8 mouse cellular contexts compared by ENCODE assay signal in genomic region chr13:21401636-21402286, GRCm38 (mm10). TPM values are rescaled to one million over a fixed set of nuclear protein-coding genes. Genes with fewer than 3 reads are reported as not detected.
DNase-seq lines count a peak whose midpoint lies in the region; ATAC-seq lines count a peak whose summit lies in the region.

No protein-coding gene starts in this region.

- peak overlapping the region; percentile 81 for H3K9ac ChIP-seq in embryonic facial prominence, embryonic 15.5 days

- H3K9me3 ChIP-seq in embryonic facial prominence, embryonic 15.5 days (replicated peaks) = no peaks in the 10 kb centered on the region
- H3K9me3 ChIP-seq in limb, embryonic 10.5 days (replicated peaks) = no peaks in the 10 kb centered on the region

- peaks cover 9% of the 10 kb centered on the region for H3K4me1 ChIP-seq in embryonic facial prominence, embryonic 15.5 days
- peaks cover 9% of the 10 kb centered on the region for H3K4me1 ChIP-seq in limb, embryonic 10.5 days

- peak overlapping the region; percentile 52 for H3K4me2 ChIP-seq in embryonic facial prominence, embryonic 15.5 days (replicated peaks)

- ATAC-seq in embryonic facial prominence, embryonic 15.5 days (ENCODE audit: insufficient number of reproducible peaks, low FRiP score, low TSS enrichment, low read depth) = no peak

- H3K4me3 ChIP-seq in embryonic facial prominence, embryonic 15.5 days (replicated peaks) = peak overlapping the region; percentile 89
- H3K4me3 ChIP-seq in limb, embryonic 10.5 days = peak overlapping the region; percentile 81

- H3K27ac ChIP-seq in embryonic facial prominence, embryonic 15.5 days (replicated peaks) = peak overlapping the region; percentile 66; the same call in 1 of the 2 replicates
- H3K27ac ChIP-seq in limb, embryonic 10.5 days = peak overlapping the region; percentile 94

- H3K27me3 ChIP-seq in embryonic facial prominence, embryonic 15.5 days = no peaks in the 10 kb centered on the region
- no peaks in the 10 kb centered on the region for H3K27me3 ChIP-seq in limb, embryonic 10.5 days (ENCODE audit: low read depth, poor library complexity, severe bottlenecking)

- 8% methylated on average over 12 of the region's 12 CpGs for WGBS in embryonic facial prominence, embryonic 15.5 days
- 18% methylated on average over 12 of the region's 12 CpGs for WGBS in limb, embryonic 10.5 days

- H3K36me3 ChIP-seq in embryonic facial prominence, embryonic 15.5 days = peaks cover 16% of the 10 kb centered on the region
- peaks cover 34% of the 10 kb centered on the region for H3K36me3 ChIP-seq in limb, embryonic 10.5 days

- DNase-seq in adrenal gland, postnatal 10 days = peak; percentile 26
- DNase-seq in adrenal gland, postnatal 4 days (ENCODE audit: low spot score in 2 of 2) = no peak
- peak; percentile 65 for DNase-seq in 3T3-L1 (ENCODE audit: low read depth, low spot score)
- no peak for DNase-seq in limb, embryonic 10.5 days (ENCODE audit: low spot score)
- DNase-seq in retina, embryonic 14.5 days (ENCODE audit: low spot score) = peak; percentile 11
- DNase-seq in urinary bladder, adult 2 months (ENCODE audit: low spot score) = no peak
- no peak for DNase-seq in right cerebral cortex, postnatal 14 days

RNA-seq across cellular contexts. Expression of gene Zkscan3, which starts 0.8 kb away (rescaled TPM):
- total RNA-seq in adrenal gland, postnatal 10 days (2021) = 10 to 100 TPM; 47.8 to 61.0 TPM
- 10 to 100 TPM; 67.9 to 68.8 TPM for total RNA-seq in adrenal gland, postnatal 4 days (2021)
- 83.5 and 86.6 TPM in 2 replicates for polyA plus RNA-seq in embryonic facial prominence, embryonic 15.5 days (2015; fragmentation: Nextera tagmentation; extraction: Ambion mirVana)
- 88.7 and 100 TPM in 2 replicates for polyA plus RNA-seq in limb, embryonic 10.5 days (2016; fragmentation: Nextera tagmentation; extraction: Ambion mirVana)
- polyA plus RNA-seq in urinary bladder, adult 2 months (2012; rRNA removed) = 56.6 and 76.3 TPM in 2 replicates

RNA-seq across cellular contexts. Expression of gene Pgbd1, which starts 39.1 kb away (rescaled TPM):
- total RNA-seq in adrenal gland, postnatal 10 days (2021) = under 1 TPM; 0.48 to 0.54 TPM
- under 1 TPM; 0.90 to 0.95 TPM for total RNA-seq in adrenal gland, postnatal 4 days (2021)
- 3.0 and 3.4 TPM in 2 replicates for polyA plus RNA-seq in embryonic facial prominence, embryonic 15.5 days (2015; fragmentation: Nextera tagmentation; extraction: Ambion mirVana)
- polyA plus RNA-seq in limb, embryonic 10.5 days (2016; fragmentation: Nextera tagmentation; extraction: Ambion mirVana) = 4.9 and 5.1 TPM in 2 replicates
- polyA plus RNA-seq in urinary bladder, adult 2 months (2012; rRNA removed) = 2.2 and 2.5 TPM in 2 replicates

RNA-seq across cellular contexts. Expression of gene Zscan12, which starts 39.1 kb away (rescaled TPM):
- total RNA-seq in adrenal gland, postnatal 10 days (2021) = 1 to 10 TPM; 7.7 to 9.5 TPM
- total RNA-seq in adrenal gland, postnatal 4 days (2021) = 10 to 100 TPM; 12.0 to 13.0 TPM
- 10.9 and 11.3 TPM in 2 replicates for polyA plus RNA-seq in embryonic facial prominence, embryonic 15.5 days (2015; fragmentation: Nextera tagmentation; extraction: Ambion mirVana)
- polyA plus RNA-seq in limb, embryonic 10.5 days (2016; fragmentation: Nextera tagmentation; extraction: Ambion mirVana) = 19.6 and 19.7 TPM in 2 replicates
- 7.9 and 8.0 TPM in 2 replicates for polyA plus RNA-seq in urinary bladder, adult 2 months (2012; rRNA removed)

RNA-seq across cellular contexts. Expression of gene Zscan26, which starts 51.8 kb away (rescaled TPM):
- 10 to 100 TPM; 28.9 to 37.3 TPM for total RNA-seq in adrenal gland, postnatal 10 days (2021)
- 10 to 100 TPM; 38.2 to 41.0 TPM for total RNA-seq in adrenal gland, postnatal 4 days (2021)
- polyA plus RNA-seq in embryonic facial prominence, embryonic 15.5 days (2015; fragmentation: Nextera tagmentation; extraction: Ambion mirVana) = 27.5 and 33.6 TPM in 2 replicates
- 26.1 and 29.9 TPM in 2 replicates for polyA plus RNA-seq in limb, embryonic 10.5 days (2016; fragmentation: Nextera tagmentation; extraction: Ambion mirVana)
- polyA plus RNA-seq in urinary bladder, adult 2 months (2012; rRNA removed) = 69.8 and 74.6 TPM in 2 replicates

RNA-seq across cellular contexts. Expression of gene Olfr1367, which starts 55.1 kb away (rescaled TPM):
- total RNA-seq in adrenal gland, postnatal 10 days (2021) = not detected
- total RNA-seq in adrenal gland, postnatal 4 days (2021) = not detected
- not detected in 2 replicates for polyA plus RNA-seq in embryonic facial prominence, embryonic 15.5 days (2015; fragmentation: Nextera tagmentation; extraction: Ambion mirVana)
- polyA plus RNA-seq in limb, embryonic 10.5 days (2016; fragmentation: Nextera tagmentation; extraction: Ambion mirVana) = not detected in 2 replicates
- polyA plus RNA-seq in urinary bladder, adult 2 months (2012; rRNA removed) = not detected in 2 replicates

Comparison
In these comparisons a context has a peak if more than half of its experiments do, and no peak if none do; other contexts are left out.
1. DNase-seq: peak in adrenal gland, postnatal 10 days (single experiment), 3T3-L1 (single experiment) and retina, embryonic 14.5 days (single experiment); none in adrenal gland, postnatal 4 days (0 of 2), limb, embryonic 10.5 days (single experiment), urinary bladder, adult 2 months (single experiment) and right cerebral cortex, postnatal 14 days (single experiment).